Mouse (Mus musculus) CD4-positive helper T cell, adult 2 months (primary cell): Measurements from ENCODE around the gene Ppp6r2.

Source experiments
- DNase-seq: peaks from one replicate; pipeline ENCODE4 v3.0.0-alpha.2; 2012; ENCODE audit warnings: low read depth, missing footprints, low spot score

Ppp6r2 gene

DNA sequence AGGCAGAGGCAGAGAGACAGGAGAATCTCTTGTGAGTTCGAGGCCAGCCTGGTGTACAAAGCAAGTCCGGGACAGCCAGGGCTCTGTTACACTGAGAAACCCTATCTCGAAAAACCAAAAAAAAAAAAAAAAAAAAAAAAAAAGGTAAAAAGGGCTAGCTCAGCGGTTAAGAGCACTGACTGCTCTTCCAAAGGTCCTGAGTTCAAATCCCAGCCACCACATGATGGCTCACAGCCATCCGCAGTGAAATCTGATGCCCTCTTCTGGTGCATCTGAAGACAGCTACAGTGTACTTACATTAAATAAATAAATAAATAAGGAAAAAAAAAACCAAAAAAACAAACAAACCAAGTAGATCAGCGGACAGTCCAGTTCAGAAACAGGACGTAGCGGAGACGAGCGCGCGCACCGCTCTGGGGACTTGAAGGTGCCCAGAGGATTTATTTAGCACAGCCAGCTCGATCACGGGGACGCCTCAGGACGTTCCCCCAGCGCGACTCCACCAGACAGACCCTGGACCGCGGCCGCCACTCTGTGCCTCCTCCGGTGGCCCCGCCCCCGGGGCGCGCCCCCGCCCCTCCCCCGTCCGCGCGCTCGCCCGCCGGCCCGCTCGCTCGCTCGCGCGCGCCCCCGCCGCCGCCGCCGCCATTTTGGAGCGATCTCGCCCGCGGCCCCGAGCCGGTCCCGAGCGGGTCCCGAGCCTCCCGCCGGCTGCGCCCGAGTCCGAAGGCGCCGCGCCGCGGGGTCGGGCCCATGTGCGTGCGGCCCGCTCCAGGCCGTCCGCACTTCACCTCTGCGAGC is at the start of gene Ppp6r2:
Ppp6r2 (plus strand) TSS at position 639 of the 801 bp plus-strand sequence.
- peak; percentile 83 for DNase-seq

DNA sequence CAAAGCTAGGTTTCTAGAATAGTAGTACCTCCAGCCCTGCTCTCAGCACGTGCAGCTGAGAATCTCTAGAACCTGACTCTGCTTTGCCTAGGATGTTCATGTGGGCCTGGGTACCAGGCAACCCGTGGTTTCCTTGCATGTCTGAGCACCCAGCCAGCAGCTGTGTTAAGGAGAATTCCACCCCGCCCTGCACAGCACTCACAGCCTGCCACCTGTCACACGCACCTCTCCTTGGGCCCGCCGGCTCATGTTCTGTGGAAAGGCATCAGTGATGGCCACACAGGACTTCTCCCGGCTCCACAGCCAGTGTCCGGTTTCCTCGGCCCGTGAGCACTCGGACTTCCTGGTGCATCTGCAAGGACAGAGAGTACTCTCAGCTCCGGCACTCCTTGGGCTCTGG is 45.9 kb upstream of the Ppp6r2 start:
- DNase-seq = no peak

DNA sequence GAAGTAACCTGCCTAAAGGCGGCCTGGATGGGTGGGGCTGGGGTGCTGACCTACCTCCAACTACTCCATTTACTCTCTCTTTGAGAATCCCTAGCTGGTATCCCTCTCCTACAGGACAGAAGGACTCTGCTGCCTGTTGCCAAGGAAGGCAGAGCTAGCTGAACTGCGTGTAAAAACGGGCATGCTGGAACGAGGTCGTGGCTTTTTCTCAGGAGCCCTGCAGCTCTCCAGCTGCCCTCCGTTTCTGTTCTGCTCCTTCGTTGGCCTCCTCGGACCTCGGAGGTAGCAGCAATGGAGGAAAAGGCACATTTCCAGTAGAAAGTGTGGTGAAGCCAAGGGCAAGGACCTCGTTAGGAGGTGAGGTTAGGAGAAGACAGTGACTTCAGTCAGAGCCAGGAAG is 42.4 kb upstream of the Ppp6r2 start:
- no peak for DNase-seq

DNA sequence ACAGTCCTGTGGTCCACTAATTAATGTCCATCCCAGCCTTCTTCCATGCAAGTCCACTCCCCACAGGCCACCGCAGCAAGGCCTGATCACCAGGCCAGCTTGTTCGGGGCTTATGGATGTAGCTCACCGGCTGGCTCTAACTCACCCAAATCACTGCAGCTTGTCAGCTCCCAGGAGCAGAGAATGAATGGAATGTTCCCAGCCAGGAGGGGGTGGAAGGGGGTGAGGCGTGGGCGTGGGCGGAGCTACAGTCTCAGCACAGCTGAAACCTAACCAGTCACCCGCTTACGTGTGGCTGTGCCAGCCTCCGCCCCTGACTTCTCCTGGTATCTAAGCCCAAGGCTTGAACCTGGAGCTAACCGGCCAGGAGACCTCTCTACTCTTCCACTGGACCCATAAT is 41.9 kb upstream of the Ppp6r2 start:
- no peak for DNase-seq

DNA sequence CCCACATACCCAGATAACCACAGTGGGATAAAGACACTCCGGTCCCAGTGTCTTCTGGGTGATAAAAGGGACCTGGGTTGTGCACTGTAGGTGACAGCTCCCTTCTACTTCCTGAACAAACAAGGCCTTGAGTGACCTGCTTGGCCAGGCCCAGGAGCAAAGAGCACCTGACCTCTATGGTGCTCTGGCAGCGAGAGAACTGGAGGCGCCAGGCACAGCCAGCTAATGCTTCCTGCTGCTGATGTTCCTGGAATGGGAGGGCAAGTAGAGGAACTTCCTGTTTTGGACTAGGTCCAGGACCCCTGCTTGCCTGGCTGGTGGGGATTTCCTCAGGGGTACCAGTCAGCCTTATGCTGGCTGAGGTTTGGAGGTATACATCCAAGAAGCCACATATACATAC is 41.3 kb upstream of the Ppp6r2 start:
- DNase-seq = no peak

DNA sequence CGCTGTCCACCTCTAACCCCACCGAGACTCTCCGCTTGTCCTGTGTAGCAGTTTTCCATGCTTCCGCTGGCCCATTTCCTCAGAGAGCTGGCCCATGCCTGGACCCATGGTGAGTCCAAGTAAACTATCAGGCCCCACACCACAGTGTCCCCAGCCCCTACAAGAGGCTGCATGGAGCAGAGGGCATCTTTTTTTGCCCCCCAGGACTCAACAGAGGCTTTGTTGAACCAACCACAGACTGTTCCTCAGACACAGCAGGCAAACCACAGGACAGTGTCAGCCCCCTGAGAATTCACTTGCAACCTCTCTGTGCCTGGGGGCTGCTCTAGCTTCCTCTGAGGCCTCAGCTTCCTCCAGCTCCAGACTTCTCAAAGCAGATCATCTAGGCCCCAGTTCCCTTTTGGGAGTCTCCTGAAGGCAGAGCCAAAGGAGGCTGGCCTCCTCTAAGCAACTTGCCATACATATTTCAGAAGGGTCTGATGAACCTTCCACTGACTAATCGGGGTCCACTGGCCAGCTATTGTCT is 39.8 kb upstream of the Ppp6r2 start:
- no peak for DNase-seq

DNA sequence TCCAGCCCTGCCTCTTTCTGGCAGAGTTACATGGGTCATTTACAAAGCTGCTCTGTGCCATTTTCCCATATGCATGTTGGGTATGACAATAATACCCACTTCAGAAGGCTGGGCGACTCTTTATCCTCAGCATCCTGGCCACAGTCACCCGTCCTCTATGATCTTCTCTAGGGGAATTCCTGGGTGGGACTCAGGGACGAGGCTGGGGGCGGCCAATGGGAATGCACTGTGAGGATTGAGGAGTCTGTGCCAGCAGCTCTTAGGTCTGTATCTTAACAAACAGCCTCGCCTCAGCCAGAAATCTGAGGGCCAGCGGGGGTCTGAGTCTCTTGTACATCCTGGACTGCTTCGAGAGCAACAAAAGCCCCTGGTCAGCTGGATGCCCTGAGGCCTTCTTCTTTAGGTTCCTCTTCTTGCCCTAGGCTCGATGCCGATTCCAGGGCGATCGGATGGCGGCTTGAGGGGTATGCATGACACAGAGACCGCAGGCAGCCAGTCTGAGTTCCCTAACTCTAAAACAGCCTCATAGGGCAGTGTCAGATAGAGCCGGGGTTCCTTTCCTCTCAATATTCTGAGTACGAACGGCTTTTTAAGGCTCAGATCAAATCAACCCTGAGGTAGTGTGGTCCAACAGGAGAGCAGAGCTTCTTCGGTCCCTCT is 38.9 kb upstream of the Ppp6r2 start:
- no peak for DNase-seq

DNA sequence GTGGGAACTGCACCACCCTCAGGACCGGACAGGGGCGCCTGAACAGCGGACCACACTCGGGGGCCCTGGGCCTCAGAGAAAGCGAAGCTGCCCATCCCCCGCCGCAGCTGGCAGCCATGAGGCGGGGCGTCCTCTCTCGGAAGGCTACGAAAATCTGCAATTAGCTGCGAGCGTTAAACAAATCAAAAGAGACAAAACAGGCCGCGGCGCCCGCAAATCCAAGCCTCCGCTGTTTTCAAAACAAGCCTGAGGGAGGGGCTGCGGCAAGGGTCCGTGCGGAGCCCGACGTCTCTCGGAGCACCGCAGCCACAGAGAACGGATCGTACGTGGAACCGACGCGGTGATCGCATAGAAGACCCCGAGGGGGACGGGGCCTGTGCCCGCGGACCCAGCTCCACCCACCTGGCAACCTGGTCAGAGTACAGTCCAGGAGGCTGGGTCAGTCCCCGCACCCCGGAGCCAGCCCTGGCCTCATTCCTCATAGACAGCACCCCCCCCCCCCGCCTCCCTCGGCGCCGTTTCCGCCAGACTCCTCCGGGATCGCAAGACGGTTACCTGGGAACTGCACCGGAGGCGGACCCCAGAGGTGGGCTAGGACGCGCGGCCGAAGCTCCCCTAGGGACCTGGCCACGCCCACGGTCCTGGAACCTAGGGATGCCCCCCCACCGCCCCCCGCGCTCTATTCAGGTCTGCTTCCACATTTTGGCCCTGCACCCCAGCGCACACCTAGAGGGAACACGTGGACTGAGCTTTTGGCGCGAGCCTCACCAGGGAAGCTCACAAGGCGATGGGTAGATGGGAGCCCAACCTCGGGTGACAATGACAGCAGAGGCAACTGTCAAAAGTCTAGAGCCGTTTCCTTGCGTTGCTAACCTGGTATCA is 38.1 kb upstream of the Ppp6r2 start:
- peak; percentile 40 for DNase-seq

DNA sequence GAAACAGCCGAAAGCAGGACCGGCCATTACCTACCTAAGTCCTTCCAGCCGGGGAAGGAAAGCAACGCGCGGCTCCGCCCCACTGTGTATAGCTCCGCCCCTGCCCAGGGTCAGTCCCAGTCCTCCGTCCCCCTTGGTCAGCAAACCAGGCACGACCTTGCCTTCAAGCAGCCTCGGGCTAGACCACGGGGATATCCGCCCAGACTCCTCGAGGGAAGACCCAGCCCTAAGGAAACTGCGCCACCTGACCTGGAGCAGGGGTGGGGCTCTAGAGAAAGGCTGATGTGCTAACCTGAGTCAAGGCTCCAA is 37.5 kb upstream of the Ppp6r2 start:
- DNase-seq = no peak

DNA sequence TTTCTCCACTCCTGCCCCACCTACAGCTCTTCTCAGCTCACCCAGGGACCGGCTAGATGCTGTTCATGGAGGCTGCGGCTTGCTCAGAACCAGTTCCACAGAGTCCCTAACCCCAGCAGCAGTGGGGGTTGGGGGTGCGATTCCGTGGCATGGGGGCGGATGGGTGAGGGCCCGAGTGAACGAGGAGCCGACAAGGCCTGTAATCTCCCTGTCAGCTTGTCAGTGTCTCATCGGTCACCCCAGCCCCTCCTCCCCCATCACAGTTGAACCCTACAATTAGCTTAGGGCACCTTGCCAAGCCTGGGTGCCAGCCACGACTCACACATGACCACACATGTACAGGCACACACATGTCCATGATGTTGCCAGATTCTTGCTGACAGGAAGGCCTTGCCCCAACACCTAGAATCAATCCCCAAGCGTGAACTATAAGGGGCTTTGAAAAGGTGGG is 36.4 kb upstream of the Ppp6r2 start:
- no peak for DNase-seq

DNA sequence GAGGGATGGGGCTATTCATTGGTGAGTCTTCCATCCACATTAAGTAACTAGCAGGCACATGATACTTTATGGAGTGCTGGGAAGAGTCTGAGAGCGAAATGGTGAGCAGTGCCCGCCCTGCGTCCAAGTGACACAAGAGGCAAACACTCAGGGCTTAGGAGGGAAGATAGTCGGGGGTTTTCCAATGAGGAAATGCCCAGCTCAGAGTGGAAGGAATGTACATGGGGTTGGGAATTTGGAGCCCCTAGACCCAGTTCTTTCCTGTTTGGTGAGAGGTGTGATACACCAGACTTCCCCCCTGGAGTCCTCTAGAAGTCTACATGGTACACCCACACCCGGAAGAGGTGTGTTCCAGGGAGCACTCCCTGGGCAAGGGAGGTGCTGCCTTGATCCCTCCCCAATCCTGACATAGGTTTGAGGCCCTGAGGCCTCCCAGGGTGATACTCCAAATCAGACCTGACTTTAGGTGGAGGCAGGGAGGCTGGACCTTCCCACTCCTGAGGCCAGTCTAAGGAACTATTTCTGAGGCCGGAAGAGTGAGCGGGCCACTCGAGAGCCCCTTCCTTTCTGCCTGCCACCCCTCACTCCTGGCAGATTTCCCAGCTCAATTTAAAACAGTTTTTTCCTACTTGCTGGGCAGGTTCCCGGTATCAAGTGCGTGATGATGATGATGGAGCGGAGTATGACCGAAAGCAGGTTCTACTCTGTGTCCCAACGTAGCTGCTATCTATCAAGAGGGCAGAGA is 35.8 kb upstream of the Ppp6r2 start:
- DNase-seq = no peak

DNA sequence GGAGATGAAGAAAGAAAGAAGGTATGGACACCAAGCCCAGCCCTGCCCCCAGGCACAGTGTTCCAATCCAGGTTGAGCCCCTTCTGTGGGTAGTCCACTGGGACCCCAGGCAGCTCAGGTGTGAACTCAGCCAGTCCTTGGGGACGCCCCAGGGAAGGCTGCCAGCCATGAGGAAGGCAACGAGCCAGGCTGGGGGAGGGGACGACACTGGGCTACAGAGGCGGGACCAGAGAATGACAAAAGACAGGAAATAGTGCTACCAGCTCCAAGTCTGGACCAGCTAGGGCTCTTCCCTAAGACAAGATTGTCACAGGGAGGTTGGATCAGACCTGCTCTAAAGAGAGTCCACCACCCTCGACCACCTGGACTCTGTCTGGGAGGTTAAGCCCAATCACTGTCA is 34.2 kb upstream of the Ppp6r2 start:
- DNase-seq = no peak

DNA sequence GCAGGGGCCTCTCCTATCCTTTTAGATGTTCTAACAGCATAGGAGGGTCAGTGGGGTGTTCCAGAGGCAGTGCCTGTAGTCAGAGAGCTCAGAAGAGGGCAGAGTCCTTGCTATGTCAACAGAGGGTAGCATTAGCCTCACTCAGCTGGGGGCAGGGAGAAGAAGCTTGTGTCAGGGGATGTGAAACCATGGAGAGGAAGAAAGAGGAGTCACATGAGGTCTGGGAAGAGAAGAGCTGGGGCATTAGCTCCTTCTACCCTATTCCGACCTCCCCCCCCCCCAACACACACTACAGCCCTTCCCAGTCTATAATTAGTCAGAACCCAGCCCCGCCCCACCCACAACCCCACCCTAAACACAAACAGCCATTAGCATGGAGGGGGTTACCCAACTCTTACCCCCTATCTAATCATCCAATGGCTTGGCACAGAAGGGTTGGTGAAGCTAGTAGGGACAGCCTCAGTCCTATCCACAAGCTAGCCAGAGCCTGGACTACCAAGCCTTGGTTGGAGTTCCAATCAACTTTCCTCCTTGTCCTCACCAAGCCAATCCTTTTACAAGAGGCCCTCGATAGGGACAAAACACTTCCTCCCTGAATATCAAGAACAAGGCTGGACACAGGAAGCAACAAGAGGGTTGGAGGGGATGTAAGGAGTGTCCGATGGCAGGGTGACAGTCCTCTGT is 33.6 kb upstream of the Ppp6r2 start:
- no peak for DNase-seq

DNA sequence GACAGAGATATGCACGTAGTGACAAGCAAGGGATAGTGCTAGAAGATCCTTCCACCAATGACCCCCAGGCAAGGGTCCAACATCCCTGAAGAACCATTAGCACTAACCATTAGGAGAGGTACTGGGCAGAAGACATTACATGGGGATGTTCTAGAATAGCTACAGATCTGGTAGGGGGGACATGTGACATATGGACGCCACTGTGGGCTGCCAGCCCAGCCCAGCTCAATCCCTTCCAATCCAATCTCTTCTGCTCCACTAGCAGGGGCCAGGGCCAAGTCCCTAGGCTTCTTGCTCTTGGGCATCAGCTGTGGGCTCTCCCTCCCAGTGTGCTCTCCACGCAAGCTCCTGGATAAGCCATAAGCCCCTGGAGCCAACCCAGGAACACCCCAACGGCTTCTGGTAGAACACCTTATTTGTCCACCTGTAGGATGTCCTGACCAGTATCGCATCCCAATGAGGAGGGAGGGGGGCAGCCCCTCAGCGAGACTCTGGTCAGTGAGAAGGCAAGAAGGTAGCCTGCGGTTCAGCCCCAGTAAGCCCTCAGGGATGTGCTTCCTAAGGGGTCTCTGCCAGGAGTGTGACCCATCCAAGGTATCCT is 33.0 kb upstream of the Ppp6r2 start:
- DNase-seq = no peak

DNA sequence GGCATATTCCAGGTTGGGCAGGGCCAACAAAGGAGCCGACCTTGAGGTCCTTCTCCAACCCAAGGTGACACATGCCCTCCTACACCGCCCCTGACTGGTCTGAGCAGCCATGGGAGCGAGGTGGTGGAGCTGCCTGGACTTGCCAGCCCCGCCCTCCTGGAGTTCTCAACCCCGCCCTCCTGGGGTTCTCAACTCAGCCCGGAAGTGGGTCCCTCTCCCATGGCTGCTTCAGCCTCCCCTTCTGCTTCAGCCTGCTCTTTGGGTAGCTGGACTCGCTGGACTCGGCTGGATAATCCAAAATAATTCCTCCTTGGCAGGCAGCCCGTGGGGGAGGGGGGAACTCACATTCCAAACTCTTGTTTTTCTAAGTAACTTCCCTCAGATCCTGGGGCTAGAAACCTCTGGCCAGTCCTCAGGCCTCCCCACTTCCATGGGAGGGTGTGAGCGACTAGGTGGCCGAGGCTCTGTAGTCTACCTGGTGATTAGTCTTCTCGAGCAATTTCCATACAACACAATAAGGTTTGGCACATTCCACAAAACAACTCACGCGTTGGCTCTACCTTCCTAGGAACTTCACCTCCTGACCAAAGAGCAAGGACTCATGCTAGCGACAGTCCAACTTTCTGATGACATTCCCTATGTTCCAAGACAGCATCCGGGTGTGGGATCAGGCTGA is 32.3 kb upstream of the Ppp6r2 start:
- DNase-seq = no peak

DNA sequence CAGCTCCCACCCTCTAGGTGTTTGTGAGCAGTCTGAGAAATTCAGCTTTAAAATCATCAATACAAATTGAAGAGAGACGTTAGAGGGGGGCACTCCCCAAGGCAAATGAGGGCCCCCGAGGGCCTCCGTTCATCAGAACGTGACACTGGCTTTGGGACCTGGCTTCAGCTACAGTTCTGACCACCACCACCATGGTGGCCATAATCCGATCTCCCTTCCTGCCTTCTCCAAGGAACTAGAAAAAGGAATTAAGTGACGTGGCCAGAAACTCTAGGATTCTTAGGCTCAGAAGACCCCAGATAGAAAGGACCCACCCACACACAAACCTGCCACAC is 31.8 kb upstream of the Ppp6r2 start:
- DNase-seq = no peak

DNA sequence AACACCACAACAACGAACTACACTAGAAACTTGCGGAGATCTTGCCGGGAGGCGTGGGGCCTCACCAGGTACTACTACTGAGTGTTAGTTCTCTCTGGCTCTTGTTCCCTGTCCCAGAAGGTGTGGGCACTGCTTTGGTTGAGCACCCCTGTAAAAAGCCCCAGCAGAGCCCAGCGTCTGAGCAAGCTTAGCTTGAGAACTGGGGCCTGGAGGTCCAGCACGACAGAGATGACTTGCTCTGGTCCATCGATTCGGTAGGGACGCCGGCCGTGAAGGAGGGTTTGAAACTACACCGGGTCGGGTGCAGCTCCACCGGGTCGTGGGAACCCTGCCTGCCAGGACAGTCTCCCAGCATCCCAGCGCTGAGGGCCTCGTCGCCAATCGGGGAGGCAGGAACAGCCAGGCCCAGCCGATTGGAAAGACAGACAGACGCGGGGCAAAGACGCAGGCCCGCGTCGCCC is 31.2 kb upstream of the Ppp6r2 start:
- no peak for DNase-seq

DNA sequence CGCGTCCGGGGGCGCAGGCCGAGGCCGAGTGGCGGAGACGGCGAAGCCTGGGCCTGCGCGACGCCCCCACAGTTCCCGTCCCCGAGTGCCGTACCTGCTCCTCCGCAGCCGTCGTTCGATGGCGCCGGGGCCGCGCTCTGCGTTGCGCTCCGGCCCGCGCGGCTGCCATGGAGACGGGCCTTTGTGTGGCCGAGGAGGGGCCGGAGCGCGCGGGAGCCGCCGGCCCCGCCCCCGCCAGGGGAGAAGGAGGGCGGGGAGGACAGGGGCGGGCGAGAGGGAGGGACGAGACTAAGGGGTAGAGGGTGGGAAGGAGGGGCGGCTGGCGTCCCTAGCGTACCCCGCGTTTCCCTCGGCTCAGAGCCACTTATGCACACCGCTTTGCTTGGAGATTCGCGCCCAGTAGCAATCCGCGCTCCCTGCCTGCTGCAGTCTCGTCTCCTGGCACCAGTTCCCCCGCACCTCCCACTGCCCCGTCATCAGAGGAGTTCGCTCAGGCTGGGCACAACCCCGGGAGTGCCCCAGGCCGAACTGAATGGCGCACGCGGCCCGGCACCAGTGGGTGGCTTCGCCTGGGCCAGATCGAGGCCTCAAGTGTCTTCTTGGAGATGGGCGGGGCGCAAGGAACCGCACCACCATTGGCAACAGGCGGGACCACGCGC is 30.7 kb upstream of the Ppp6r2 start, which contains the start of gene Plxnb2:
Plxnb2 (minus strand) TSS at position 218 of the 659 bp plus-strand sequence.
- DNase-seq = peak; percentile 26

DNA sequence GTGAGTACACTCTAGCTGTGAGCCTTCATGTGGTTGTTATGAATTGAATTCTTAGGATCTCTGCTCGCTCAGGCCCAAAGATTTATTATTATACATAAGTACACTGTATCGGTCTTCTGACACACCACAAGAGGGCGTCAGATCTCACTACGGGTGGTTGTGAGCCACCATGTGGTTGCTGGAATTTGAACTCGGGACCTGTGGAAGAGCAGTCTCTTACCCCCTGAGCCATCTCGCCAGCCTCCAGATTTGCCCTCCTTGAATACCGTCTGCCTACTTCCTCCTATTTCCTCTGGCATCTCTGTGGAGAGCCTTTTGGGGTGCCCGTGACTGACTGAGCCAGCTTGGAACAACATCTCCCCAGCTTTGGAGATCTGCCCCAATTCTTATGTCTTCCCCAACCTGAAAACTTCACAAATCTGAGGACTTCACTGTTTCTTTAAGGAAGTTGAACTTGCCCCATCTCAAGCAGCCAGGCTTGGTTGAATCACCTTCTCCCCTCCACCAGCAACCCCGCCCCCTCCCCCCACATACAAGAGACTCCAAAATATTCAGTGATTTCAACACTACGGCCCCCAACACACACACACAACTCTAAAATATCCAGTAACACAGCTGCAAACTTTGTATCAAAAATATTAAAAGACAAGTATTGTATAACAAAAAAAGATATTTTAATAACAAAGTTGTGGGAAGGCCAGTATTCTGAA is 29.6 kb upstream of the Ppp6r2 start:
- DNase-seq = no peak
